Mouse (Mus musculus): ENCODE data around the gene Nr1h5. TPM values are rescaled to one million over a fixed set of nuclear protein-coding genes. Genes with fewer than 3 reads are reported as not detected.

Nr1h5 gene
- polyA plus RNA-seq (2017; shearing (Covaris generic)): not detected

GRCm38 (mm10) chr3:102964033-102964432 is at the start of gene Nr1h5:
Gene Nr1h5 (minus strand): TSS chr3:102964133.

GRCm38 (mm10) chr3:102995605-102996321 is 31.8 kb upstream of the Nr1h5 start, which contains the start of gene Sike1:
Gene Sike1 (plus strand): TSS chr3:102995708.

GRCm38 (mm10) chr3:102935451-102936354 is 28.2 kb downstream of the Nr1h5 start, which contains the start of gene Sycp1:
Gene Sycp1 (minus strand): TSS chr3:102936100.

Other genes with a start within 250 kb of the Nr1h5 start
- gene Tspan2, start 229.6 kb downstream of the Nr1h5 start, polyA plus RNA-seq (2017; shearing (Covaris generic)): 1.8 TPM
- gene Tshb, start 181.4 kb downstream of the Nr1h5 start, polyA plus RNA-seq (2017; shearing (Covaris generic)): 0.12 TPM
- not detected for gene Sycp1, start 28.0 kb downstream of the Nr1h5 start, polyA plus RNA-seq (2017; shearing (Covaris generic))
- 90.7 TPM for gene Sike1, start 31.6 kb upstream of the Nr1h5 start, polyA plus RNA-seq (2017; shearing (Covaris generic))
- 272 TPM for gene Csde1, start 56.3 kb upstream of the Nr1h5 start, polyA plus RNA-seq (2017; shearing (Covaris generic))
- 52.8 TPM for gene Nras, start 94.2 kb upstream of the Nr1h5 start, polyA plus RNA-seq (2017; shearing (Covaris generic))
- 12.7 TPM for gene Ampd1, start 109.9 kb upstream of the Nr1h5 start, polyA plus RNA-seq (2017; shearing (Covaris generic))
- gene Dennd2c, start 138.5 kb upstream of the Nr1h5 start, polyA plus RNA-seq (2017; shearing (Covaris generic)): 2.3 TPM
- 148 TPM for gene Bcas2, start 207.5 kb upstream of the Nr1h5 start, polyA plus RNA-seq (2017; shearing (Covaris generic))

Measured in CD4-positive, CD25-positive, alpha-beta regulatory T cell (primary cell).